Mouse (Mus musculus): Measurements from ENCODE around the gene Vmn1r45.

GRCm38 (mm10) chr6:89940926-89941325 is 528 bp upstream of the Vmn1r45 start:
- TF ChIP-seq KAT2A (IDR thresholded peaks at IDR 0.05; ENCODE audit: insufficient replicate concordance, low read length) (no peak), TCF12 (IDR thresholded peaks at IDR 0.05; ENCODE audit: low read depth, low read length) (no peak), CTCF (conservative IDR thresholded peaks at IDR 0.05 in 1 of 2, IDR thresholded peaks at IDR 0.05 in 1 of 2; ENCODE audit: low read depth in 2 of 2, low read length in 2 of 2) (no peak), POLR2A (IDR thresholded peaks at IDR 0.05; ENCODE audit: low read depth, low read length) (no peak), NRF1 (IDR thresholded peaks at IDR 0.05; ENCODE audit: low read depth, low read length) (no peak), RCOR1 (conservative IDR thresholded peaks at IDR 0.05; ENCODE audit: low read depth, low read length) (no peak), RAD21 (IDR thresholded peaks at IDR 0.05; ENCODE audit: low read depth, low read length) (no peak), EP300 (IDR thresholded peaks at IDR 0.05; ENCODE audit: low read length) (no peak), HCFC1 (IDR thresholded peaks at IDR 0.05; ENCODE audit: low read depth, low read length) (no peak), E2F4 (IDR thresholded peaks at IDR 0.05; ENCODE audit: insufficient replicate concordance, low read depth, low read length) (no peak), BHLHE40 (IDR thresholded peaks at IDR 0.05; ENCODE audit: low read depth, low read length) (no peak), USF1 (IDR thresholded peaks at IDR 0.05; ENCODE audit: low read depth, low read length) (no peak)
